In genomic region chr13:118713626-118714150, GRCm38 (mm10) we compare ENCODE assay signal across 9 mouse cellular contexts. TPM values are rescaled to one million over a fixed set of nuclear protein-coding genes. Genes with fewer than 3 reads are reported as not detected.
DNase-seq lines count a peak whose midpoint lies in the region; ATAC-seq lines count a peak whose summit lies in the region.
"Had no signal": no experiment of that assay in that cellular context is flagged by ENCODE, and none has a peak within 500 bp of the region (broad histone marks: within the 10 kb centered on the region; RNA-seq: fewer than 3 reads in every experiment).

No protein-coding gene starts in this region.

- no peaks in the 10 kb centered on the region for H3K9me3 ChIP-seq in intestine, embryonic 15.5 days
- H3K9me3 ChIP-seq in midbrain, embryonic 15.5 days: no peaks in the 10 kb centered on the region

- WGBS in intestine, embryonic 15.5 days: 1% methylated on average over 14 of the region's 14 CpGs
- 2% methylated on average over 14 of the region's 14 CpGs for WGBS in midbrain, embryonic 15.5 days

- peak overlapping the region; percentile 51 for H3K4me3 ChIP-seq in intestine, embryonic 15.5 days (replicated peaks)
- peak overlapping the region; percentile 64 for H3K4me3 ChIP-seq in midbrain, embryonic 15.5 days

- peak overlapping the region; percentile 94 for H3K4me2 ChIP-seq in intestine, embryonic 15.5 days (replicated peaks)
- H3K4me2 ChIP-seq in midbrain, embryonic 15.5 days: peak overlapping the region; percentile 99

- DNase-seq in adrenal gland, postnatal 10 days: peak; percentile 6
- no peak for DNase-seq in adrenal gland, postnatal 25 days
- peak; percentile 34 for DNase-seq in embryo, embryonic 11 days
- no peak for DNase-seq in layer of hippocampus, postnatal 10 days (ENCODE audit: low spot score in 2 of 2)
- DNase-seq in thymus, postnatal 25 days: no peak
- DNase-seq: layer of hippocampus, adult 9-11 months had no signal

- no peak for ATAC-seq in intestine, embryonic 15.5 days
- no peak for ATAC-seq in midbrain, embryonic 15.5 days (replicated peaks)
- no peak for ATAC-seq in megakaryocyte-erythroid progenitor cell, adult 5-6 weeks (replicated peaks; ENCODE audit: low FRiP score, low TSS enrichment, poor library complexity, severe bottlenecking)

- peak overlapping the region; percentile 15; the same call in 1 of the 2 replicates for H3K9ac ChIP-seq in intestine, embryonic 15.5 days
- no peak overlapping the region for H3K9ac ChIP-seq in midbrain, embryonic 15.5 days

- H3K27ac ChIP-seq in intestine, embryonic 15.5 days: no peak overlapping the region
- no peak overlapping the region for H3K27ac ChIP-seq in midbrain, embryonic 15.5 days

- peaks cover 7% of the 10 kb centered on the region; the same call in 1 of the 2 replicates for H3K4me1 ChIP-seq in intestine, embryonic 15.5 days (replicated peaks)
- peaks cover 27% of the 10 kb centered on the region for H3K4me1 ChIP-seq in midbrain, embryonic 15.5 days

- H3K36me3 ChIP-seq in intestine, embryonic 15.5 days: no peaks in the 10 kb centered on the region
- H3K36me3 ChIP-seq in midbrain, embryonic 15.5 days (replicated peaks): no peaks in the 10 kb centered on the region

- no peaks in the 10 kb centered on the region for H3K27me3 ChIP-seq in intestine, embryonic 15.5 days (replicated peaks)
- peaks cover 16% of the 10 kb centered on the region; the same call in 1 of the 2 replicates for H3K27me3 ChIP-seq in midbrain, embryonic 15.5 days (replicated peaks)

RNA-seq across cellular contexts. Expression of gene Fgf10, which starts 44.1 kb away (rescaled TPM):
- total RNA-seq in adrenal gland, postnatal 10 days (2021): 1 to 10 TPM; 3.6 to 4.4 TPM
- total RNA-seq in adrenal gland, postnatal 25 days (2021): 0.81 and 1.1 TPM in 2 replicates
- 2.2 and 3.0 TPM in 2 replicates for polyA plus RNA-seq in intestine, embryonic 15.5 days (2015; fragmentation: Nextera tagmentation; extraction: Ambion mirVana)
- polyA plus RNA-seq in midbrain, embryonic 15.5 days (2015; fragmentation: Nextera tagmentation; extraction: Ambion mirVana): 0.72 and 2.1 TPM in 2 replicates
- total RNA-seq in megakaryocyte-erythroid progenitor cell, adult 5-6 weeks (2014; fragmentation: Nextera tagmentation): not detected in 2 replicates
- total RNA-seq in megakaryocyte-erythroid progenitor cell, adult 5-6 weeks (2017): not detected in 2 replicates
- 1 to 10 TPM; 7.4 to 9.2 TPM for total RNA-seq in layer of hippocampus, postnatal 10 days (2021)

Comparison
In these comparisons a context has a peak if more than half of its experiments do, and no peak if none do; other contexts are left out.
1. DNase-seq: peak in adrenal gland, postnatal 10 days (single experiment) and embryo, embryonic 11 days (single experiment); none in adrenal gland, postnatal 25 days (single experiment), layer of hippocampus, postnatal 10 days (0 of 2) and thymus, postnatal 25 days (single experiment).